Mouse (Mus musculus): Measurements from ENCODE around the gene Fam49a.
A peak's percentile ranks its signal among the peaks of the same experiment; 100 is the strongest.

The Fam49a gene

DNA sequence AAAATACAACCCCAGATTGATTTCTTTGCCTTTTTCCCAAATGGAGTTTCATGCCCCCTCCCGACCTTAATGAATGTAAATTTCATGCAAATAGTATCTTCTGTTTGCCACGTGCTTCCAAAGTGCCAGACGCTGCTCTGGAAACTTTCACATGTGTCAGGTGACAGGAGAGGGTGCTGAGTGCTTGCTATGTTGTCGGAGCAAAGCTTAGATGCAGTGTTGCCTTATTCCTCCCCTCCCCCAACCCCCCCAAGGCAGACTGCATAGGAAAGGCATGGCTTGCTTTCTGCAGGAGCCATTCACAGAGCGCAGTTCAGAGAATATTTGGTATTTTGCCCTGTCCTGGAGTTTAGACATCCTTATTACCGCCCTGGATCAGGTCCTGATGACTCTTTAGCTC, 12.2 kb downstream of the Fam49a start:
- no peak for DNase-seq

DNA sequence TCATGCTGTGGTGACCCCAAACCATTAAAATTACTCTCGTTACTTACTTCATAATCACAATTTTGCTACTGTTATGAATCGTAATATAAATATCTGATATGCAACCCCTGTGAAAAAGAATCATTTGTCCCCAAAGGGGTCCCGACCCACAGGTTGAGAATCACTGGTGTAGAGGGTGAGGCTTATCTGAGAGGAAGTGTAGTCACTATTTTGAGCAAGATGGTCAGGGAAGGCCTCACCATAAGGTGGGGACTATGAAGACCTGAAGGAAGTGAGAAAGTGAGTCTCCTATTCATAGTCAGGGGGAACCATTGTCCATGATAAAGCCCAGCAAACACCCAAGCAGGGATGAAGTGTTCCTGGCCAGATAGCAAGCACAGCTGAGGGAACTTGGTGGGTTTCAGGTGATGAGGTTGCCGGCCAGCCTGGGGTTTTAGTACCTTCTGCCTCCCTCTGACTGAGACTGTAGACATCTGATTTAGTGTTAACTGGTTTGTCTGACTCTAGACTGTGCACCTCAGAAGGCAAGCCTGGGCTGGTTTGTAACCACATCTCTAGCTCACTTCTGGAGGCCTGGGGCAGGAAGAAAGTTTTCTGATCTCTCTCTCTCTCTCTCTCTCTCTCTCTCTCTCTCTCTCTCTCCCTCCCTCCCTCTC, 13.3 kb downstream of the Fam49a start:
- no peak for DNase-seq

DNA sequence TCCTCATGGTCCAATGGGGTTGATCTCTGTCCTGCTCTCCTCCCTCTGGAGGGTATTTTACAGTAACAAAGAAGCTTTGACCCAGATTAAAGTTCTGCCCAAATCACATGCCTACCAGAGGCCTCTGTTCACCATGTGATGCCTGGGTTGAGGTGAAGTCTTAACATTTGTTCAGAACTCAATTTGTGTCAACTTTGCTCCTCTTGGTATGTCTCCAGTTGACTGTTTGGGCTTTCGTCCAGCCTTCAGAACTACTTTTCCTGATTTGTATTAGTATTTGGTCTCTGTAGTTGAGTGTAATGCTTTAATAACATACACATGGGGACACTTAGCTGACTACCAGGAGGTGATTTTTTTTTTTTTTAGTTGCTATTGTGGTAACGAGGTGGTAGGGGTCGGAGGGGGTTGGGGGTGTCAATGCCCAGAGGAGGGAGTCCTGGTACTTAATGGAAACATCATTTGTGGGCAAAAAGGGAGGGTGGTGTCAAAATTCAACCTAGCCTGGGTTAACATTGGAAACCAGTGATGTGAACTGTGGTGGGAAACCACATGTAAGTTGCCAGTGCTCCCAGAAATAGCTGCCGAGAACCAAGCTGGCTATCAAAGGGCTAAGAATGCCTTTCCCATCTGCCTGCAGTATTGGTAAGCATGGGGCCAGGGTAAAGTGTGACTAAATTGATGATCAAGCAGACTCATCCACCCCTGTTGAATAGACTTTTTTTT, 16.0 kb downstream of the Fam49a start:
- no peak for DNase-seq

DNA sequence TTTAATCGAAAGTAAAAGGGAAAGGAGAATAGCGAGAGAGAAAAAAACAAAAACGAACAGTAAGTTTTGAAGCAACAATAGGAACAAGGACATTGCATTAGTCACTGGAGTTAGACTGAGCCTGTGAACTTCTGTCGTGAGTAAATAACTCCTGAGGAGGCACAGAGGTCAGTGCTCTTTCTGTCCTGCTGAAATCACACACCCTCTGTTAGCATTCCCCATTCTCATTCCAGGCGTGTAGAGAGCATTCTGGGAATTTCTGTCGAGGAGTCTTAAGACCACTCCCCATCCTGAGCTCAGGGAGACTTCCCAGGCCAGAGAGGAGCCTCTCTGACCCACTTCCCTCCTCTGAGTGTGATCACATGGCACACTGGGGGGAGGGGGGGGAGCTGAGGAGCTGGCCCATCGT, 16.5 kb downstream of the Fam49a start:
- DNase-seq, result no peak

DNA sequence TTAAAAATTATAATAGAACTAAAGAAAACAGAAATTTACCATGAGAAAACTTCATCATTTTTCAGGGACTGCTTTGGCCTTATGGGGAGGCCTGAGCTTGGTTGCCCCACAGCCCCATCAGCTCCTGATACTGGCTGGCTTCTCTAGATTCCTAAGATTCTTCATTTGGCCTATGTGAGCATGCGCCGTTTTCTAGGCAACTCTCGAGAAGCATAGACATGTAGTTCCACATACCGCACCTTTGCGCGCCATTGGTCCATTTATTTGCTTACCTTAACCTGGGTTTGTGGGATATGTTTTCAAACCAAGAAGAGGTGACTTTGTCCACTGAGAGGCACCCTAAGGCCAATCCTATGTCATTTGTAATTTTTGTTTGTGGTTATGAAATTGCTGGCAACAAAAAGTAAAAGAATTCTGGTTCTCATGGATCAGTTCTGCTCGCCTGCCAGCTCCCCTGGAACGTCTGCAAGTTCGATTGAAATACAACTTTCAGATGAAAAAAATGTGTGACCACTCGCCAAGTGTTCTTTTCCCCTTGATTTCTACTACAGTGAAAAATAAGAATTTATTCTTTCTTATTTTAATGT, 21.9 kb downstream of the Fam49a start:
- no peak for DNase-seq

DNA sequence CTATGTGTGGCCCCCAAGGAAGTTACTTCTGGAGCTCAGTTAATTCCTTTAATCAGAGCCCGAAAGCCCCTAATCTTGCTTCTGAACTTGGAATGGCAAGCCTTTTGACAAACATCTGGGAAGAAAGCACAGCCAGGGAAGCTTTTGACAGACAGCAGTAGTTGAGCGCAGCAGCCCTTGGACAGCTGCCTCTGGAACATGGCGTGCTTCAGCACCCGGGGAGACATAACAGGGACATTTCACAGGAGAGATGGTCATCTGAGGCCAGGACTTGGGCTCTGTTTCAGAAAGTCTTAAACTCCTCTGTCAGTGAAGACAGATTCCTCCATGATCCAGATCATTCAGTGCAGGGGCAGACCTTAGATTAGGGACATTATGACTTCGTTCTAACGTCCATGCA, 22.6 kb downstream of the Fam49a start:
- DNase-seq, result no peak

DNA sequence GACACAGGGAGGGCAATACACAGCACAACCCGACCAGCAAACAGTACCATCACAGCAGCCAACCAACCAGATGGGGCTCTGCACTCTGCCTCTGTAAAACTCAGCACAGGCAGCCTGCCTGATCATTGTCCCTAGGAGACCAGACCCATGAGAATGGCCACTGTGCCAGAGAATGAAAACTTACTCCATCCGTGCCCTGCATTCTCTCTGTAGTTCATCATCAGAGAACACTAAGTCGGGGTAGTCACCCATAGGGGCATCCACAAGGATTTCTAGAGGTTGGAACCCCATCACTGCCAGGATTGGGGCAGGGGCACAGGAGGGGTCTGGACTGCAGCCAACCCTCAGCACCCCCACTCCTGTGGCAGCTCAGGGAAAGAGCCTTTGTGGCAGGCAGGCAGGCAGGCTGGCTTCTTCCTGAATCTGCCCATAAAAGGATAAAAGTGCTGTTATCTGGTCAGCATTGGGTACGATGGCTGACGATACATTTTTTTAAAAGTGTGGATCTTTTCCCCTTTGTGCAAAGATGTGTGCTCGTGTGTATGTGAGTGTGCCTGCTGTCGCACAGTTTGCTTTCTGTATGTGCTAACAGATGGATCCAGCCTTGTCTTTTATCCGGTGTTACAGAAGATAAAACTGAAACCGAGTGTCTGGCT, 25.3 kb downstream of the Fam49a start:
- DNase-seq, result no peak

DNA sequence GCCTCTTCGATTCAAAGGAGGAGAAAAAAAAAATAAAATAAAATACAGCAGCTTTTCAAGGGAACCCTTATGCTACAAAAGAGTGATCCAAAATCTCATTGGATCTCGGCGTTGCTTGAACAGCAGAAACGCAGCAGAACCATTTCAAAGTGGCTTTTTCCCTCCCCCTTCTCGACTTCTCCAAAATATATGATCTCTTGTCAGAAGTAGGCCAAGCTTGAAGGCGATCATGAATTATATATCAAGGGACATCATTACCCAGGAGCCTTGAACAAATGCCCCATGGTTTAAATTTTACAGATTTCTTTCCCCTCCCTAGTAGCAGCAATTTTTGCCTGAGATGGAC, 25.8 kb downstream of the Fam49a start:
- DNase-seq, result no peak

DNA sequence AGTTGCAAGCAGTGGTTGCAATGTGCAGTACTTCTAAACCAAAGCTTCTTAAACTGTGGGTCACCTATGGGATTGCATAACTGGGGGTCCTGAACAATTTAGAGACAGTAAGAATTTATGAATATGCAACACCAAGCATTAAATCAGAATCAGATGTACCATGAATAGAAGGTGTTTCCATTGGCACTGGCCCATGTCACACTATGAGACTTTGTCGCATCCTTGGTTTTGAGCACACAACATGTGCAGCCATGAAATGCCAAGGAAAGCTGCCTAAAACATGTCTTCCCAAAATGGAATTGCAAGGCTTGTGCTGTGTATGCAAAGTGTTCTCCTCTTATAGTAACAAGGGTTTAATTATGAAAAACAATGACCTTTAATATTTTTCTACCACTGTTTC, 26.6 kb downstream of the Fam49a start:
- DNase-seq, result no peak

DNA sequence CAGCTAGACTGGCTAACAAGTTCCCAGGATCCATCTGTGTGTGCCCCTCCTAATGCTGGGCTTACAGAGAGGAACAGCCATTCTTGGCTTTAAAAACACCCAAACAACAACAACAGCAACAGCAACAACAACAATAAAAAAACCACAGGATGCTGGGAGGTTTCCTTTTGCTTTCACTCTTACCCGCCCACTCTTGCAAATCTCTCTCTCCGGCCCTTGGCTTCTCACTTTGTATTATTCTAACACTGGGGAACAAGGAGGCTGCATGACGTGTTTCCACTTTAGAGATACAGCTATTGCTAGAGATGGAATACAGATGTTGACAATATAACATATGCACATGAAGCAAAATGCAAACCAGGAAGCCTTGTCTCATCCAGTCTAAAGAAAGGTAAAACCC, 27.7 kb downstream of the Fam49a start:
- DNase-seq, result no peak

DNA sequence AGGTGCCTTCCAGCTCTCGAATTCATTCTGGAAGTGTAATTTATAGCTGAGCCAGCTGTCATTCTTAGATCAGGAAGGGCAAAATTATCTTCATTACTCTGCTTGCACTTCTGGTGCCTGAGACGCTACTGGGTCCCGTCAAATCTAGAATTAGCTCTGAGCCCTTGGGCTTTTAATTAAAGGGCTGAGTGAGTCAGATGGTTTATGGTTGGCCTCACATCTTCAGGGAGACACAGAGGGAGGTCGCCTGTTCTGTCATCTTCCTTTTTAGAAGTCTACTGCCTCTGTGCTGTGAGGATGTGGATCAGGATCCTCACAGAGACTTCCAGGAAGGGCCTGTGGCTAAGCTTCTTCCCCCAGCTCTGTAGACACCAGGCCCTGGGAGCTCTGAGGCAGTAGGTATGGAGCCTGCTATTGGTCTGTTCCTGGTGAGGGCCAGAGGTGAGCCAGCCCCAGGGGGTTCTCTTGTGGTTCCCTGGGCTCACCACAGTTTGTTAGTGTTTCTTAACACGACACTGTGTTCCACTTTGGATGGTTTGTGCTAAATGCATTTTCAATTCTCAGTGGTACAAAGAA, 30.2 kb downstream of the Fam49a start:
- DNase-seq, result no peak

DNA sequence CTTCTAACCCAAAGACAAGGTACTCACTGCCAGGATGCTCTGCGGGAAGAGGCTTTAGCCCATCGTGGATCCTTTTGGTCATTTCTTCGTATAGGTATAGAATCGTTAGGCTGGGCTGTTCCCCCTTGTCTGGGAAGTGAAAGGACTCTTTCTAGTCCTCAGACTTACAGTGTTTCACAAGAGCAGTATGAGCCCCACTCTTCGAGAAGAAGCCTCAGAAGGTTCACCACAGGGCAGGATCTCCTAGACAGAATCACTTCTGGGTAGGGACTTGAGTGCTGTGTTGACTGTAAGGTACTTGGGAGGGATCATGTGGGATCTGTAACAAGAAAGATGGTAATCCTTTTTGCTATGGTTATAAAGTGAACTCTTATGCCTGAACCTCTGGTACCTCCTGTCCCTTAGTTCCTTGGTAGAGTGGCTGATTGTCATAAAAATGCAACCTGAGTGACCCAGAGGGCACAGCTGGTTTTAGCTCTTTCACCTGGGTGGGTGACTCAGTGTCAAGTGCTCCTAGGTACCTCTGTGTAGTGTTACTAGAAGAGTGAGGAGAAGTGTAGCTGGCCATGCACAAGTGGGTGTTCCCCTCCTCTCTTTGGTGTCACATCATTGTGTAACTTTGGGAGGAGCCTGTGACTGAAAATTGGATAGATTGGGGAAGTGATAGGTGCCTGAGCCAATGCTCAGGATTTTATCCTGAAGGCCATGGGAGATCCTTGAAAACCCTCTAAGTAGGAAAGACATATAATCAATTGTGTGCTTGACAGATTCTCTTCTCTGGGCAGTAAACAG, 32.6 kb downstream of the Fam49a start:
- DNase-seq, result no peak

DNA sequence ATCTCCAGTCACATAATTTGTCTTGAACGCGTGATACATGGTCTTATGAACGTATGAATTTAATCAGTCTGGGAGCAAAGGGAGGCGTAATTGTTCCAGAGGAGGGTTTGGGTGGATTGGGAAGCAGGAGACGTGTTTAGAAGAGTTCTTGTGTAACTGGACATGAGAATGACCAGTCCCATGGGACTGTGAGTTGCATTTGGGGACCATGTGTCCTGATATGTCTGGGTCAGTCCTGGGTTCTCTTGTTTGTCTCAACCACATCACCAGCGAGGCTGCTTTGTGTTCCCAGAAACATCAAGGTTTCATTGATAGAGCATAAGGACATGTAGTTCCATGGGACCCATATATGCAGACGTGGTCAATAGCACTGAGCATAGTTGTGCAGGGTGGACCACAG, 36.5 kb downstream of the Fam49a start:
- DNase-seq, result no peak

DNA sequence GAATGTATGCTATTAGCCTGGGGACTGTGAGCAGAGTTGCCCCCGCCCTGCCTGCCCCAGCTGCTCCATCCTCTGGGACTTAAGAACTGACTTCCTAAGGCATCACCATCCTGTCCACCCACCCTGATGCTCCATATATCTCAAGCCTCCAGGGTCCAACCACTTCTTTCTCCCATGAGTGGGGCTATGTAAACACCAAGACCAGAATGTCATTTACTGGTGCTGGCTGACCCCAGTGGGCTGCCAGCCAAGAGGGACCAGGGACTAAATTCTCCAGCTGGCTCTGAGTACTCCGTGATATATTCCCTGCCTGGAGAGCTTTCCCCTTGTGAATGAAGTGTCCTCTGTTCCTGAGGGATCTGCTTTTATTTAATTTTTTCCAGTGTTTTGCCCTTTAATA, 37.4 kb downstream of the Fam49a start:
- no peak for DNase-seq

DNA sequence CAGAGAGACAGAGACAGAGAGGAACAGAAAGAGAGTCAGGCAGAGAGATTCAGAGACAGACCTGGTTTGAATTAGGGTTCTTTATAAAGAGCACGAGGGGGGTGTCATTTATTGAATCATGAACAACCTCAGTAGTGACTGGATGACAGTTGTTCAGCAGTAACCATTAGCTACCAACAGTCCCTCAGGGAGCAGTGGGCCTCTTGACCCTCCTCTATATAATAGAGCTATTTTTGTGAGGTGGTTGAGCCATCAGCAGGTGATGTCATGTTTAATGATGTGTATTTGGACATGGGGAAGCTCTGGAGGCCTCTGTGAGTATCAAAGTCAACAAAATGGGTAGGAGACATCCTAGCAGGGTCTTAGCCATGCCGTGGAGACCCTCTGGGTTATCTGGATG, 39.2 kb downstream of the Fam49a start:
- DNase-seq, result no peak

DNA sequence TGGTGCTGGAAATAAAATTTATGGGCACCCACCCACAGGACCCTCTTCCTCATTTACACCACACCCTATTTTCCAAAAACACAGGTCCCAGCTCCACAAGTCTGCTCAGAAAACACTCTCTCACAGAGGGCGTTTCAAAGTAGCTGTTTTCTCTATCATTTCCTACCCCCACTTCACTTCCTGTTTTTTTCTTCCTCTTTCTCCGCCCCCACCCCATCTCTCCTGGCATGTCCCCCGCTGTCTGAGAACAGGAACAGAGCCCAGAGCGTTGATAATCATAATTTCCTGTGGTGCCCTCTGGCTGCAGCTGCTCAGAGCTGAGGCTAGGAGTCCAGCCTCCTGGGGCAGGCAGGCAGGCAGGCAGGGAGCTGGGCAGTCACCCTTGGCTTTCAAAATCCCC, 39.9 kb downstream of the Fam49a start:
- peak; percentile 47 for DNase-seq

DNA sequence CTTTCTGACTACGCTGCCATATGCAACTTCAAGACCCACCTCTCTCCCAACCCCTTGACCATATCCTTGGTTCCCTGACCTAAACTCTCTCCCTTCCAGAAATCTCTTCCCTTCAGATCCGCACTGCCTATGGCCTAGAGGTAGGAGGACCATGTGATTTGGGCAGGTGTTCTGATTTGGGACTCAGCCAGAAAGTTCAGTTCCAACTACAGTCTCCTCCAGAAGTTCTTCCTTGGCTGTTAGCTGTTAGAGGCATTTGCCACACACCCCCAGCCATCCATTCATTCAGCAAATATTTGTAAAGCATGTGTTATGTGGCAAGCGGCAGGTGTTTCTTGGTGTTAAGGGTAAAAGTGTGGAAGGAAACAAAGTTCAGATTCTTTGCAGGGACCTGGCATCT, 44.3 kb downstream of the Fam49a start:
- no peak for DNase-seq

DNA sequence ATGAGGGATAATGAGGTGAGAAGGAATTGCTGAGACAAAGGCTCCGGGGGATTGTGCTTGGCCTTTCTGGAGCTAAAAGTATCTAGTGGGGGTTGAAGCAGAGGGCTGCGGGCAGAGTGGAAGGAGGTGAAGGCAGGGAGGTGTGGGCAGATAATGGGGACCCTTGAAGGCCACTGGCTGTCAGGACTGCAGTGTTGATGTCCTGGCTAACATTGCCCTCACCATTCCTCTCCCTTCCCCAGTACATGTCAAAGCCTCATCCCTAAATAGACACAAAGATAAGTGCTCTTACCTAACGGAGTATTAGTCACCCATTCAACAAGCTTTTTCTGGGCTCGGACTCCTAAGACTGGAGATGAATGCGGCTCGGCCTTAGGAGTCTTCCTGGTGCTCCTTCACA, 44.9 kb downstream of the Fam49a start:
- no peak for DNase-seq

DNA sequence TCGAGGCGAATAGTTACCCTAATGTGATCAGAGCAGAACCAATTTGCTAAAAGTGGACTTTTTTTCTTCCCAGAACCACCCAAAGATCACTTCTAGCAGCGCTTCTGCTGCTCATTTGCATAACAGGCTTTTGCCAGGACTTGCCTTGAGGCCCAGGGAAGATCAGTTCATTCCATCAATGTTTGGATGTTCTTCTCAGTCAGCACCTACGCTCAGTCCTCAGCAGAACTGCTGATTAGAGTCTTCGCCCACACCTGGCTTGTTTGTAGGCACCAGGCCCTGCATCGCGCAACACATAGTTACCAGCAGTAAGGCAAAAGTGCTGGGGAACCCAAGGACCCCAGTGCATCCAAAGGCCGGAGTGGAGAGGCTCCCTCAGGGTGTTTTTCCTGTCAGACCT, 45.3 kb downstream of the Fam49a start:
- DNase-seq, result no peak

DNA sequence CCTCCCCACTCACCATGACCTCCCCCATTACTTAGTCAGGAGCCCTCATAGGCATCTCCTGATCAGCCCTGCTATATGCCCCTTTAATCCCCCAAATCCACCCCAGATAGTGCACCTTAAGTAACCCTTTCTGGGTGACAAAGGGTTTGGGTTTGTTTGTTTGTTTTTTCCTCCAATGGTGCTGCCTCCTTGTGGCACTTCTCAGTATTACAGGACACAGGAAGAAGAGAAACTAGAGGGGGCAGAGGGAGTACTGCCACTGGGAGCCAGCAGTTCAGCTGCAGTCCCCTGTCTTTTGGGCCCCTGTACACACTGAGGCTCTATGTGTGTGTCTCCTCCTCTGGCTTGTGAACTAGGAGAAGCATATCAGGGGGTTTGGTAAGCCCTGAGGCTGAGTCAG, 51.5 kb downstream of the Fam49a start:
- DNase-seq, result no peak

DNA sequence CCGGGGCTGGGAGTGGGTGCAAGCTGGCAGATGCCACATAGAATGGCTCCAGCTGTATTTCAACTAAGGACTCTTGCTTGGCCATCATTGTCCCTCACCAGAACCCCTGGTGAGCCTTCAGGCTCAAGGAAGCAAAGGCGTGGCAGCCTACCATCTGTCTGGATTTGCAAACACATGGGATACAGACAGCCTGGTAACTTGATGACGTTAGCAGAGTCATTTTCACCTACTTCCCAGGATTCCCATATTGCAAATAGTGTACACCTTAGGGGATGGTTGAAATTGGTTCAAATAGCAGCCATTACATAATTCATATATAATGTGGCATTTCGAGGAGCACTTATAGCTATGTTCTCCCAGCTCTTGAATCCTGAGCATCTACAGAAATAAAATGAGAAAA, 52.0 kb downstream of the Fam49a start:
- DNase-seq, result no peak

DNA sequence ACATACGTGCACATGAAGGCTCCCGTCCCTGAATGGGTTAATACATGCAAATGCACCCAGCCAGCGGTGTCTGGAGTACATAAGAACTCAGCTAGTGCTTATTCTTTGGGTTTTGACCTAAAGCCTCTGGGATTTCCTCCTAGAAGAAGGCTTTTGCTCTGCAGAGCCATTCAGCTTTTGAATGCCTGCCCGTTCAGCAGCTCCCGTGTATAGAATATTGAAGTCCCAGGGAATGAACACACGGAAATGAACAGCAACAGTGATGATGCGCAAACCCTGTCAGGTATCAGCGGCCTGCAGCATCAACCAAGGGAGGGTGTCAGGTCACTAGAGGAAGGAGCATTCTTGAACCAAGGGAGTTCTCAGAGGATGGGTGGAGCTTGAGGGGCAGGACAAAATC, 52.4 kb downstream of the Fam49a start:
- DNase-seq, result no peak

DNA sequence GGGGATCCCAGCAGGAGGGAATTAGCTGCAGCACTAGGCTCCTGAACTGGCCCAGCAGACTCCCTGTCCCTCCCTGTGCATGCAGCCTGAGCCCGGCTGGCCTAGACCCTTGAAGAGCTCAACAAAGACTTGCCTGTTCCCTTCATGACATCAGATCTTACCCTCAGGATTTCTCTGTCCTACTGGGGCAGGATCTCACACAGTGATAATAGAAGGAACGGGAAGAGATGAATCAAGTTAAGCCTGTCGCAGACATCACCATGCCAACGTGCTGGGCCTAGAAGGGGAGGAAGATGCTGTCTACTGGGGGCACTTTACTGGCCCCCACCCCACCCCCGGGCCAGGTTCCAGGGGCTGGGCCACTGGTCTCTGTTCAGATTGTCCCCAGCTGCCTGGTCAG, 53.1 kb downstream of the Fam49a start:
- DNase-seq, result no peak

Data from liver (tissue).